Mouse (Mus musculus) CD4-positive helper T cell, adult 2 months (primary cell): ENCODE measurements around the gene Gm10964.
"Not testable (repeated sequence)": the region's sequence is repeated elsewhere in the genome, so short reads cannot be mapped to it uniquely, and the experiment has no call there.

Experiments
- DNase-seq: peaks from one replicate; pipeline ENCODE4 v3.0.0-alpha.2; 2012; ENCODE audit warnings: low read depth, missing footprints, low spot score

The Gm10964 gene

GRCm38 (mm10) chr3:103778660-103779059 is 39.5 kb downstream of the Gm10964 start:
- DNase-seq = no peak

- DNase-seq = no peak
Observed at GRCm38 (mm10) chr3:103779183-103779582, 40.0 kb downstream of the Gm10964 start.

GRCm38 (mm10) chr3:103780271-103780670 is 41.1 kb downstream of the Gm10964 start:
- DNase-seq = peak; percentile 19

- DNase-seq = peak; percentile 32
Observed at GRCm38 (mm10) chr3:103780777-103781176, 41.6 kb downstream of the Gm10964 start.

GRCm38 (mm10) chr3:103782844-103783609 is 43.9 kb downstream of the Gm10964 start:
- no peak for DNase-seq

- DNase-seq = no peak
Observed at GRCm38 (mm10) chr3:103787225-103787624, 48.1 kb downstream of the Gm10964 start.

GRCm38 (mm10) chr3:103789096-103789495 is 49.9 kb downstream of the Gm10964 start:
- no peak for DNase-seq

- DNase-seq = peak; percentile 81
Observed at GRCm38 (mm10) chr3:103789891-103790345, 50.8 kb downstream of the Gm10964 start.

- DNase-seq = peak; percentile 67
Observed at GRCm38 (mm10) chr3:103790346-103791145, 51.4 kb downstream of the Gm10964 start.

GRCm38 (mm10) chr3:103791230-103792110 is 52.3 kb downstream of the Gm10964 start, which contains the start of gene Hipk1:
Gene Hipk1 (minus strand): TSS chr3:103791563.
- peak; percentile 94 for DNase-seq

GRCm38 (mm10) chr3:103792111-103792406 is 52.9 kb downstream of the Gm10964 start:
- not testable (repeated sequence) for DNase-seq

GRCm38 (mm10) chr3:103792566-103792965 is 53.4 kb downstream of the Gm10964 start:
- no peak for DNase-seq
